Mouse (Mus musculus): ENCODE measurements around the gene Aldh5a1.
"Not testable (repeated sequence)": the region's sequence is repeated elsewhere in the genome, so short reads cannot be mapped to it uniquely, and the experiment has no call there.

The Aldh5a1 gene

DNA sequence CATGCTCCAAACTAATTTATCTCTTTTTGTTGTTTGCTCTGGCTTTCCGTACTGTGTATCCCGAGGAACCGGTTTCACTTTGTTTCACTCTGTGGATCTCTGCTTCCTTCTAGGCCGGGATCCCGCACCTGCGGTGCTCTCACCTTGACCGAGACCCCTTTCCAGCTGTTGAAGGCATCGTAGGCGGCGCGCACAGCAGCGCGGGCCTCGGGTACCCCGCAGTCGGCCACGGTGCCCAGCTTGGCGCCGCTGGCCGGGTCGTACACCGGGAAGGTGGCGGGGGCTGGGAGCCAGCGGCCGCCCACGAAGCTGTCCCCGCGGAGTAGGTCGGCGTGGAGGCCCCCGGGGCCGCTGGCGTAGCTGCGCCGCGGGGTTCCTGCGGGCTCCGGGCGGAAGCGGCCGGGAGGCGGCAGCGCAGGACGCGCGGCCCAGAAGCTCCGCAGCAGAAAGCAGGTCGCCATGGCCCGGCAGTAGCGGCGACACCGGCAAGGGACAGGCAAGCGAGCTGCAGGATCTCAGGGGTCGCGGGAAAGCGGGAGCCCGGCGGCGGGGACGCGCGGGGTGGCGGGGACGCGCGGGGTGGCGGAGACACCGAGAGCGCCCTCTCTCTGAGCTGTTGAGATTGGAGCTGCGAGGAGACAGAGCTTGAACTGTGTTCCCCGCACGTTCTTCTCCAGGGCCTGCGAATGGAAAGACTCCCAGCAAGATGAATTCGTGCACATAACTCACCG is at the start of gene Aldh5a1:
TSS of gene Aldh5a1 (minus strand) at position 554 of the 731 bp plus-strand sequence.
- no peak for DNase-seq (ENCODE audit: low read depth)

DNA sequence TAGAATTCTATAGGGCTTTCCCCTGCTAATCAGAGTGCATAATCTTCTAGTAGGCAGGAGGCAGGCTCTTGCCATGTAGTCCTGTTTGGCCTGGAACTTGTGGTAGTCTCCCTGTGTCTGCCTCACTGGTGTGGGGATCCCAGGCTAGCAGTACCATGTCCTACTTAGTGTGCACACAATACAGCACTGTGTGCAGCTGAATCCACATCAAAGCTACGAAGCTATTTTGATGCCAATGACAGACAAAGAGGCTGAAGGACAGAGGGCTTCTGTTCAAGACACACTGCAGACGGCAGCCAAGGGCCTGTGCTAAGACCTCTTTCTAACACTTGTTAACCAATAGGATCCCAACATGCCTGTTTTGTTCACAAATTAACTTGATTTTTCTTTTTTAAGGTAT is 48.0 kb upstream of the Aldh5a1 start:
- DNase-seq (ENCODE audit: low read depth), result no peak

DNA sequence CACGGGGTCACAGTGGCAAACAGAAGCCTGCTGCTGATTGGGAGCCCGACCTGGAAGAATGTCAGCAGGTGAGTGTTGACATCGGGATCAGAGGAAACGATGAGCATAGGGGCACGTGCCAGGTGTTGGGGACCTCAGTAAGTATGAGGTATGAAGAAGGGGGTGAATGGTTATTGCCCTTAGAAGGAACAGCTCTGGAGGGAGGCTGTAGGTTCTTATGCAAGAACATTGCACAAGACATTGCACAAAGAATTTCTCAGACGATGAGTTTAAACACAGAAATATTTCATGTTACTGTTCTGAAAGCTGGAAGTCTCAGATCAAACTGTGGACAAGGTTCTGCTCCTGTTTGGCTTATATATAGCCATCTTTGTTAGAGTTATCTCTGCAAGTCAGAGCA is 43.6 kb upstream of the Aldh5a1 start:
- no peak for DNase-seq (ENCODE audit: low read depth)

DNA sequence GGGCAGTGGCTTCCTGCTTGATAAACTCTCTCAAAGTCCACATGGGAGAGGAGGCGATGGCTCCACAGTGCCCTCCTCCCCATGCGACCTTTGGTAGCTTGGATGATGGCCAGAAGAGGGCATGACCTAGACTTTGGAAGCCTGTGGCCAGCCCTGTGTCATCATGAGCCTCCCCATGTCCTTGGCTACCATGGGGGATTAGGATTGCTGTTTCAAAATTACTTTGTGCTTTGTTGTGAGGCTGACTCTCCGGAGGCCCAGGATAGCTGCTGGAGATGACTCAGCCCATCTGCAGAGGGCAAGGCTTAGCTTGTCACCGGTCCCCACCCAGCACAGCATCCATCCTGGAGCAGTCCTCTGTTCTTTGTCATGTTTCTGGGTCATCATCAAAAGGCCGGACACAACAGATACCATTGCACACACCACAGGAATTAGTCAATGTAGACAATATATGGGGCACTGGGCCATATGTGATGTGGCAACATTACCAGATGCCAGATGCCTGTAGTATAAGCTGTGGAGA is 40.4 kb upstream of the Aldh5a1 start:
- no peak for DNase-seq (ENCODE audit: low read depth)

DNA sequence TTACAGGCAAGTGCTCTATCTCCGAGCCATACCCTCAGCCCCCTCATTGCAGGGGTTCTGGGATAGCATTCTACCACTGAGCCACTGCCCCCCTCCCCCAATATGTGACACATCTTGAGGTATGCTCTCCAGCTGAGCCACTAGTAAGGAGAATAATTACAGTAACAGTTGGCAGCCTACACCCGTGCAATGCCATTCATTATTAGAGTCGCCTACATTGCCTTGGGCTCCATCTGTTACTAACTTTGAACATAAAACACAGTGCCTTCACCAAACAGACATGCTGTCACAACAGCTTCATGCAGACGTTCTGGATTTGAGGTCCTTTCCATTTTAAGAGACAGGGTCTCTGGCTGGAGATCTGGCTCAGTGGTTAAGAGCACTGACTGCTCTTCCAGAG is 38.9 kb upstream of the Aldh5a1 start:
- DNase-seq (ENCODE audit: low read depth), result no peak

DNA sequence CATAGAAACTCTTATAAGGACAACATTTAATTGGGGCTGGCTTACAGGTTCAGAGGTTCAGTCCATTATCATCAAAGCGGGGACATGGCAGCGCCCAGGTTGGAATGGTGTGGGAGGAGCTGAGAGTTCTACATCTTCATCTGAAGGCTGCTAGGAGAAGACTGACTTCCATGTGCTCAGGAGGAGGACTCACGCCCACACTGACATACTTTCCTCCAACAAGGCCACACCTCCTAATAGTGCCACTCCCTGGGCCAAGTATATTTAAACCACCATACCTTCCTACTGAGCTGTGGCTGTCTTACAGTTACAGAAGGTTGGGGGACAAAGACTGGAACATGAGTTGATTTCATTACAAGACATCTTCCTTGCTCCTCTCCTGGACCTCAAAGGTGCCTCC is 34.3 kb upstream of the Aldh5a1 start:
- not testable (repeated sequence) for DNase-seq (ENCODE audit: low read depth)

DNA sequence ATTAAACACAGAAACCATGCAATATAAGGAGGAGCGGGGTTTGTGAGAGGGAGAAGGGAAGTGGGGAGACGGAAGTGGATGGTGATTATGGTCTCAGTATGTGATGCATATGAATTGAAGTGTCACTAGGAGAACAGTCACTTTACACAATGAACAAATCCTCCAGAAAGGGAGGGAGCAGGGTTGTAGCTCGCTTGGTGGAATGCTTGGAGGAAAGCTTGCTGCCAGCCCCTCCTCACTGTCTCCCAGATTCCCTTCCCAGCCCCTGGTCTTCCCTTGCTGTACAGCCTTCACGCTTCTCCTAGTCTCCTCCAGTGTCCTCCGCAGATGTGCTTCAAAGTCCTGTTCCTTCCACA is 28.4 kb upstream of the Aldh5a1 start:
- DNase-seq (ENCODE audit: low read depth), result no peak

DNA sequence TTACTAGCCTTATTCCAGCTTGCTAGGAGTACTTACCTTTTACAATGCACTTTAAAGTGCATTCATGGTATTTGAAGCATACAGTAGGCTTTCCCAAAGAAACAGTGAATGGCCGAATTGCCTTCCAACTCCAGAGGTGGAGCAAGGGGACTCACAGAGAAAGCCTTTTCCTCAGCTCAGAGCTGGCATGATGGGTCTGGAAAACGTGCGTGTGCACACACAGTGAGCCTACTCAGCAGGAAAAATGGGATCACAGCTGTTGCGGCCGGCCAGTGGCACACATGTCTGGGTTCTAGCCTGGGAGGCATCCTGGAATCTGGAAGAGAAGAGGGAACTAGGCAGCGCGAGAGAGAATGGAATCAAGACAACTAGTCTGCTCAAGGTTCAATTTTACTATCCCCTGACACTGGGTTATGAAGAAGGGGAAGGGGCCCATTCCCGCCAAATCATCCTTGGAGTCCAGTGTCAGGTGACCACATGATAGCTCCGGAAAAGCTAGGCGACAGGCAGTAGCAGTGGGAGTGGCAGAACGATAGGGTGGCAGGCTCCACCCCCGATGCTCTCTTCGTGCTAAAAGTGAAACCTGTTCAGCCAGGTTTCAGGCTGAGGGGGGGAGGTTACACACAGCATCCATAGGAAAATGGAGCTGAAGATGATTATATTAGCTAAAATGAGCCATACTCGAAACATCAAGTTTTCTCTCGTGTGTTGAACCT is 27.8 kb upstream of the Aldh5a1 start:
- DNase-seq (ENCODE audit: low read depth), result no peak

DNA sequence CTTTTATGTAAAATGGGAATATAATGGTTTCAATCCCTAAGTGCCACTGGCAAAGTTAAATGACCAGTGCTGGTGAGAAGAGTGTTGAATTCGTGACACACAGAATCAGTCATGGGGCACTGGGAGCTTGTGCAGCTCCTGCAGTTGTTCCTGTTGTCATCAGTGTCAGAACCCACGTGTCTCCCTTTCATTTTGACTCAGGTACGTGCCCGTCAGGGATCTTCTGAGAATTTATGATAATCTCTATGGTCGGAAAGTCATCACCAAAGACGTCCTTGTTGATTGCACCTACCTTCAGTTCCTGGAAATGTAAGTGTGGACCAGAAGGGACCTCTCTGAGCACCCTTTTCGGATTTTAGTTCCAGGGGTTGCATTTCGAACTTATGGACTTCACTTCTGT is 24.7 kb upstream of the Aldh5a1 start:
- DNase-seq (ENCODE audit: low read depth), result no peak

DNA sequence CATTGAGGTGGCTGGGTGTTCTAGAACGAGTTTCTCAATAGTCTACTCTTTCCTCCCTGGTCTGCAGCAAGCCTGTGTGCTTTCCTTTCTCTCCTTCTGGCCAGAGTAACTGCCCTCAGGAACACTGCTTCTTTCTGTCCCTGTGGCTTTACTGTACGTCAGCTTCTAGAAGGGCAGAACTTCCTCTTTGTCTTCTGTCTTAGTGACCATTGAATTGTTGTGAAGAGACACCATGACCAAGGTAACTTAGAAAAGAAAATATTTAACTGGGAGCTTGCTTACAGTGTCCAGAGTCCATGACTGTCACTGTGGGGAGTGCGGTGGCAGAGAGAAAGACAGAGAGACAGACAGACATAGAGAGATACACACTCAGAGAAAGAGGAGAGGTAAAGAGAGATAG is 22.6 kb upstream of the Aldh5a1 start:
- no peak for DNase-seq (ENCODE audit: low read depth)

DNA sequence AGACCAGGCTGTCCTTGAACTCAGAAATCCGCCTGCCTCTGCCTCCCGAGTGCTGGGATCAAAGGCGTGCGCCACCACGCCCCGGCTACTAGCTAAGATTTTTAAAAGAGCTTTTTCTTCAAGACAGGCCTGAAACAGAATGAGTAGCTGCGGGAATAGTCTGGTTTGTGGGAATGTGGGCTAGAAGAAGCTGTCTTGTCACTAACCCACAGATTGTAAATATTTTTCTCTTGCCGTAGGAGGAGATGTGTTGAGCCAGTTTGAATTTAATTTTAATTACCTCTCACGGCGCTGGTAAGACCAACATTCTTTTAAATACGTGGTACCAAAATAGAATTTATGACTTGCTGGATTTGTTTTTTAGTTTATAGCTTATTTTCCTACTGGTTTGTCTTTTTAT is 21.2 kb upstream of the Aldh5a1 start:
- DNase-seq (ENCODE audit: low read depth), result no peak

DNA sequence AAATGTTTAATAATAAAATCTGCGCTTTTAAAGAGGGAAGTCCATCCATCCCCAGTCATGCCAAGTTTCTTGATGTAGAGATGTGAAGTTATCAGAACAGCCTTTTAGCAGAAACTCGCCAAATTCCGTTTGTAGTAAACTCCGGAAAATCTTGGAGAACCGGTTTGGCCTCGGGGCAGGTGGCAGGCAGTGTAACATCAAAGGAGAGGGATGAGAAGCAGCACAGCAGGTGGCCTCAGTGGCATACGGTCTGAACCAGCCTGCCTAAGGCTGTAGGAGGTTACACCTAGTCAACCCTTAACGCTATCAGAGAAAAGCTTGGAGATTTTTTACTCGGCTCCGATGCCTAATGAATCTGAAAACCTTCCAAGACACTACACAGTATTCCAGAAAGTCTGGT is 18.0 kb upstream of the Aldh5a1 start:
- no peak for DNase-seq (ENCODE audit: low read depth)

DNA sequence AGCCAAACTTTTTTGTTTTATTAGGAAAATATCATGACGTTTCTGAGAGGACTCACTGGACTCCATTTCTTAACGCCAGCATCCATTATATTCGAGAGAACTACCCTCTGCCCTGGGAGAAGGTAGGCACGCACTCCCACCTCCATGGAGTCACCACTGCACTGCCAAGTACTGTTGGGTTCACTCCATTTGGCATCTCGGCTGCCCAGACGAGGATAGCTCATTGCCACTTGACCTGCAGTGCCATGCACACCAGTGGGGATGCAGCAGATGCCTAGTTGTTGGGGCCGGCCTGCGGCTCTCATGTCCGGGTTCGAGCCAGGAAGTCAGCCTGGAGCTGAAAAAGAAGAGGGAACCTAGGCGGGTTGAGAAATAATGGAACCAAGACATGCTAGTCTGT is 17.6 kb upstream of the Aldh5a1 start:
- no peak for DNase-seq (ENCODE audit: low read depth)

DNA sequence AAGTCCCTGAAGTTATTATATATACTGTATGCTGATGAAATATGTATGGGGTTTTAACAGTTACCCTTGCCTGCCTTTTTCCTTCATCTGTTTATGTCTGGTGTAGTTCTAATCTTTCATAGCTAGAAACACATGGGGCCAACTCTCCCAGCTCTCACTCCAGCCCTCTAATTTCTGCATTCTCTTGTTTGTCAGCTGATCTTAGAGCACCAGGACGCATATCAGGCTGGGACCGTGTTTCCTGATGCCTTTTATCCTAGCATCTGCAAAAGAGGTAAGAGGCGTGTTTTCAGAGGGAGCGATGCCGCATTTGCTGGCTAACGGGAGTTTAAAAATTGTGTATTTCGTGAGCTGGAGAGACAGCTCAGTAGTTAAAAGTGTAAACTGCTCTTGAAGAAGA is 15.2 kb upstream of the Aldh5a1 start:
- DNase-seq (ENCODE audit: low read depth), result no peak

DNA sequence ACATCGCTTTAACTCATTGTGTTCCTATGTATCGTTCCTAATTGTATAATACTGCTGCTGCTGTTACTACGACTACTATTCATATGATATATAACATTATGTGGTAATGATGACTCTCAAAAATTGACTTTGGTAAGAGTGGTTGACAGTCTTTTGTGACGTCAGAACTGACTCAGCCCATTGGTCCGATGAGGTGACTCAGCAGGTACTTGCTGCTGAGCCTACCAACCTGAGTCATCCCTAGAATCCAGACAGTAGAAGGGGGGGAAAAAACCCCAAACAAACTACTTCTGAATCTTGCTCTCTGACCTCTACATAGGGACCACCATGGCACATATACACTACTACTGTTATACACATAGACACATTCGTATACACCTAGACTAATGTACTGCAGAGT is 11.4 kb upstream of the Aldh5a1 start:
- no peak for DNase-seq (ENCODE audit: low read depth)

DNA sequence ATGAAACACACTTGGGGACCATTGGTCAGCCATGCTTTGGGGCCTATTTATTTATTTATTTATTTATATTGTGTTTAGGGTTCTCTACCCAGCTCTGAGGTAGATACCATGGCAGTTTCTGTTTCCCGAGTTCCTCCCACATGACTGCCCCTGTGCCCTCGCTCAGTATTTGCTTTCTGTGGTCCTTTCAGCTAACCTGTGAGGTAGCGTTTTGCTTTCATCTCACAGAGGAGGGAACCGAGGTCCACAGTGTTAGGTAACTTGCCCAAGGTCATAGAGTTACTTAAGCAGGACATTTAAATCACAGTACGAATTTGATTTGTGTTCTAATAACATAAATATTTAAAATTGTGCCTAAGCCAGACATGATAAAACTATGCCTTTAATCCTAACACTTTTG is 9.7 kb upstream of the Aldh5a1 start:
- no peak for DNase-seq (ENCODE audit: low read depth)

DNA sequence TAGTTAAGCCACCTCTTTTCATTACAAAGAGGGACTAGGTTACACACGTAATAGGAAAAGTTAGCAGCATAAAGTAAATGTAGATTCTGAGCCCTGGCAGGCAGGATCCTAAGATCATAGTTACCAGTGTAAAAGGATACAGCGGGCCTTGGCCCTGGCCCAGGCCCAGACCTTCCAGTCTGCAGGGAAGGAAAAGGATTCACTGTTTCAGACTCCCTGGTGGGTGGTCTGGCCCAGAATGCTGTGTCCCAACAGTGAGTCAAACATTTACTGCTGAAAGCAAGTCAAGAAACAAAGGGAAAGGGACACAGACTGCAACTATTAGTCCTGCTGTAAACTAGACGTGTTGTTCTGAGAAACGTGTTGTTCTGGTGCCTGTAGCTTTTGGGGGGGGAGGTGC is 8.1 kb upstream of the Aldh5a1 start:
- no peak for DNase-seq (ENCODE audit: low read depth)

DNA sequence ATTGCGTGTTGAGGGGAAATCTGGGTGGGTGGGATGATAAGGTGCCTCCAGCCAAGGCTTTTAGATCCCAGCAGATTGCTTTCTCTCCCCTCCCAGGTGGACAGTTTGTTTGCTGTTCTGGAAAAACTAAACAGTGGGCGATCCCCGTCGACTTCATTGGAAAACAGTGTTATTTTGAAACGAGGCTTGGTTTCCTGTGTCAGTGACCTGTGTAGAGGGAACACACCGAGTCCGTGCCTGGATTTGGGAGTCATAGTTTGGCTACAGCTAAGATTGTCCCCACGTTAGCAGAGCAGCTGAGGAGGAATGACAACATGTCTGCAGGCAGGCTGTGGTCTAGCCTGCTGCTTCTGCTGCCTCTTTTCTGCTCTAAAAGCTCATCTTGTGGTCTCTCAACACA is 5.8 kb upstream of the Aldh5a1 start:
- DNase-seq (ENCODE audit: low read depth), result no peak

DNA sequence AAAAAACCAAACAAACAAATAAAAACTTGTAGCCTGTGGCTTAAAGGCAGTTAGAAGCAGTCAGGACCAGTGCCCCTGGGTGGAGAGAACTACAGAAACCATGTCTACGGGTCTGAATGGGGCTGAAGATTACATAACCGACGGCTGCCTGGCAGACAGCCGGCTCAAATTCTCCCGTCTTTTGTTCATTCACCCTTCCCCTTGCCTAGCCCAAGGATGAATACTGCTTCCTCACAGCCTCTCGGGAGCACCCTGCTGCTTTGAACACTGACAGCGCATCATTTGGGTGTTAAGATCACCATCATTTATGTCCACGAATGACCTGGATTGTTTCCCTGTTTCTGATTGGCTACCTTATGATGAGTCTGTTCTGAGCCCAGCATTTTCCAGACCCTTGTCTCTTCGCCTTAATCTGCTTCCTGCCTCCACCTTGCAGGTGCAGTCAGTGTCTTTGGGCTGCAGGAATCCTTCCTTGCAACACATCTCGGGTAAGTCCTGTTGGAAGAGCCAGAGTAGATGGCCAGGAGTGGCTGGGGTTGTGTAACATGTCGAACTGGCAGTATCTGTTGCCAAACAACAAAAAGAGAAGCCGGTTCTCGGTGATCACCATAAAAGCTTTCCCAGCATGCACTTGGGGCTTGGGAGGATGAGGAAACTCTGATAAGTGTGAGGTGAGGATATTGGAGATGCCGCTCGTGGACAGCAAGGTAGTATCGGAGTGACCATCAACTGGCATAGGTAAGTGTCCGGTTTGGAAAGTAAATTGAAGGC is 5.2 kb upstream of the Aldh5a1 start, which contains the start of gene Gpld1:
TSS of gene Gpld1 (plus strand) at position 641 of the 771 bp plus-strand sequence.
- no peak for DNase-seq (ENCODE audit: low read depth)

DNA sequence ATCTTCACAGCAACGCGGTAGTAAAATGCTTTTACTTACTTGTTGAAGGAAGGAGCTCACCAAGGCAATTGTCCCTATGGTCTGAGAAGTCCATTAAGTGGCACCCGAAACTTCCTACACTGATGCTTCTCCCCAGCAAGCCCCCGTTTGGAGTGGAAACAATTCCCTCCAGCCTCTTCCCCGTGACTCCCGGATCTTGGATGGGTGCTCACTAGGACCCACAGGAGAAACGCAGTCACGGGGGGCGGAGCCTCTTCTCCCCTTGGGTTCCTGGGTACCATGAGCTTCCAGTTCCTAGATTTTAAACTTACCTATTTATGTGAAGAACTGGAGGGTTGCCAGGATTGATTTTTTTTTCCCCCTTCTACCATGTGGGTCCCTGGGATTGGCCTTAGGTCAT is 2.0 kb upstream of the Aldh5a1 start:
- DNase-seq (ENCODE audit: low read depth), result no peak

DNA sequence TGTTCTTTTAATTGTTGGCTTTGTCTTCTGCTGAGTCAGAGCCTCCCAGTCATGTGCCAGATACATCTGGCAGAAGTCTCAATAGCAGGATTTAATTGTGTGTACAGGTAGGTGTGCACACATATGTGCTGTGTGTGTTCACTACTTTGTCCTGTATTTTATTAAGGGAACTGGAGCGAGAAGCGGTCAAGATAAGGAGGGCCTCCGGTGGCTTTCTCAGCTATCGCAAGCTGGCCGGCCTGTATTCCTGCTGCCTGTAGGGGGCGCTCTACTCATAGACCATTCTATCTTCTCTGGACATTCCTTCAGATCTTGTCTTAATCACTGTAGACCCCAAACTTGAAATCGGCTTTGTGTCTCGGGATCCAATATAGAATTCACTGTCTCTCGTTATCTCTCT is 1.2 kb upstream of the Aldh5a1 start:
- DNase-seq (ENCODE audit: low read depth), result no peak

DNA sequence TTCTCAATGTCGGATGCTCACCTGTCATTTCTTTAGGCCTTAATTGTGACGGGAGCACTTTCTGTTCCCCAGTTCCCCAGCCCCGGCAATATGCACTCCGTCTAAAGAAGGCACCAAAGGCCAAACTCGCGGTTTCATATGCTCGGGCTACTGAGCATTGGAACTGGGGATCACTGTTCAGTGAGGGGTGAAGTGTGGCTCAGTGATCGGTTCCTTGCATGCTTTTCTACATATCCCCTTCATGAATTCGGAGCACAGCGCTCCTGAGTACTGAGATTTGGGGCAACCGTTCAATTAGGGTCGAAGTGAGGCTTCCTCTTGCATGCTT is 342 bp upstream of the Aldh5a1 start:
- DNase-seq (ENCODE audit: low read depth), result no peak

DNA sequence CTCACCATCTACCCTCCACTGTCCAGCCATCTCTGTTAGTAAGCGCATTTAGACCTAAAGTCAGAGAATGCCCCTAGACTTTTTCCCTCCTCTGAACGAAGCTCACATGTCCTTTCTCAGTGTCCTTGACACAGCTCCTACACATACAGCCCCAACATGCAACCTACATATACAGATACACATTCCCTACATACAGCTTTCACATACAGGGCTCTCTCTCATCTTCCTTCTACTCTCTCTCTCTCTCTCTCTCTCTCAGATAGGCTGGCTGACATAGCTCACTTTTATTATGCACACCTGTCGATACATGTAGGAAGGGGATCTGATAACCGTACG is 721 bp downstream of the Aldh5a1 start:
- no peak for DNase-seq (ENCODE audit: low read depth)

Measured in fibroblast of lung, adult 2 months (primary cell).